Mouse (Mus musculus) monocyte, adult 5-6 weeks (primary cell): Measurements from ENCODE around the gene Nucb1. TPM values are rescaled to one million over a fixed set of nuclear protein-coding genes. Genes with fewer than 3 reads are reported as not detected.
A peak's percentile ranks its signal among the peaks of the same experiment; 100 is the strongest.
"Not testable (repeated sequence)": the region's sequence is repeated elsewhere in the genome, so short reads cannot be mapped to it uniquely, and the experiment has no call there.

Source experiments
- ATAC-seq: fragments of 153-309, 156-312 bp; replicated peaks from 2 replicates; pipeline ENCODE4 v1.8.0; 2017; ENCODE audit warnings: mild to moderate bottlenecking; ENCODE audit not compliant: low TSS enrichment, insufficient number of reproducible peaks, severe bottlenecking, poor library complexity, low FRiP score
- total RNA-seq: library from RNA; stranded (forward); fragments of 200-1000, 200-491, 200-594 nt; gene quantifications from 3 replicates; pipeline ENCODE4 v1.2.3, GENCODE M21; 2017

Gene Nucb1
- total RNA-seq, 1 experiment from 2014 or later = 142 TPM

GRCm38 (mm10) chr7:45526474-45527120 lies 16.4 kb upstream of the Nucb1 start:
- ATAC-seq = no peak

DNA sequence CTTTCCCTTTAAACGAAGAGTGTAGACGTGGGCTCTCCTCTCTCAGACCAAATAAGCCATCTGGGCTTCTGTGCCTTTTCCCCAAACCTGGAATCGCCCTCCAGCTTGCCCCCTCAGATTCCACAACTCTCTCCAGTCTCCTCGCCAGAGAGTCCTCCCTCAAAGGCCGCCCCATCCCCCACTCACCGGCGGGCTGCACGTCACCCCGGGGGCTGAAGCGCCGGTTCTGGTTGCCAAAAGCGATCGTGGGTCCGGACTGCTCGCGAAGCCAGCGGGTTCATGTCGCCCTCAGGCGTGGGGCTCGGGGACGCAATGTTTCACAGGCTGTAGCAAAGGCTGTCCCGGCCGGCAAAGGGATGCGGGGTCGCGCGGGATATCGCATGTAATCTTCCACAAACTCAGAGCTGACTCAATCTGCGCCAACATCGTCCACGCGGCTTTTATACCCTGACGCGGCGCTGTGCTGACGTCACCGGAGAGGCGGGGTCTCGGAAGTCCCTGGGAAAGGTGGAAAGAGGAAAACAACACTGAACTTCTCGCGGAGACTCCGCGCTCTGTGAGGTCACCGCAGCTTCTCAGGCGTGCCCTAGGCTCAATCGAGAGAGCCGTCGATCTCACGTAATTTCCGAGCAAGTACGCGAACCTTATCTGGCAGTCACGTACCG lies 15.7 kb upstream of the Nucb1 start, which contains the start of the genes Ppp1r15a and Plekha4:
Gene Ppp1r15a (minus strand): TSS at position 460 of the 665 bp plus-strand sequence.
Gene Plekha4 (plus strand): TSS at position 522 of the 665 bp plus-strand sequence.
- ATAC-seq = peak; percentile 93

- no peak for ATAC-seq
These were observed 14.8 kb upstream of the Nucb1 start for GRCm38 (mm10) chr7:45524841-45525621.

GRCm38 (mm10) chr7:45523678-45524170 lies 13.5 kb upstream of the Nucb1 start:
- ATAC-seq = no peak

- no peak for ATAC-seq
These were observed 12.9 kb upstream of the Nucb1 start for GRCm38 (mm10) chr7:45522957-45523676.

- no peak for ATAC-seq
These were observed 12.1 kb upstream of the Nucb1 start for GRCm38 (mm10) chr7:45522194-45522752.

GRCm38 (mm10) chr7:45521728-45522184 lies 11.6 kb upstream of the Nucb1 start:
- ATAC-seq = peak; percentile 75

GRCm38 (mm10) chr7:45520605-45521004 lies 10.4 kb upstream of the Nucb1 start:
- no peak for ATAC-seq

DNA sequence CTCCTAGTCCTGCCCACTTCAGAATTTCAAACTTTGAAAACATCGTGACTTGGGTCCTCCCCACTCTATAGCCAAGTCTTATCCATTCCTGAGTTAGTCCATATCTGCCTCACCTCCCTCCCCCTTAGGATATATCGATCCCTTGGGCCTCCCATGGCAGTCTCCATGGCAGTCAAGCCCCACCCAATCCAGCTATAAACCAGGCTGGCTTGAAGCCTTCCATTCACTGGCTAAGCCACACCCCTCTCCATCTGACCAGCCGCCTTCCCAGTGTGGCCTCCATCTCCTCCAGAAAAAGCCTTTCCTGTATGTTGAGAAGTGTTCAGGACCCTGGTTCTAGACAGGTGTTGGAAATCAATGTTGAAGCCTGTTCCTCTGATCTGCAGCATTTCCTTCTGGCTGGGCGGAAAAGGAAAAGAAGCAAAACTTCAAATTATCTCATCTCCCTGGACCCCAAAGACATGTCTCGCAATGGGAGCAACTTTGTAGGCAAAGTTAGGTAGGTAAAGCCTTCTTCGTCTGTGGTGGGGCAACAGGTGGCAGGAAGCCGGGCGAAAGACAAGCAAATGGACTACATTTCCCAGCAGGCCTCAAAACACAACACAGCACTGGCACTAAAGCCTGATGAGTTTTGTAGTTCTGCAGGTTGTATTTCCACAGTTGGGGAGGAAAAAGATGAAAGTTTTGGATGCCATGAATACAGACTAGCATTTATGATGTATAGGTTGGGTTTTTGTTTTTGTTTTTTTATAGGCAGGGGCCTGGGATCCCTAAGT lies 9.3 kb upstream of the Nucb1 start:
- no peak for ATAC-seq

- ATAC-seq = no peak
These were observed 8.4 kb upstream of the Nucb1 start for GRCm38 (mm10) chr7:45518618-45519017.

- not testable (repeated sequence) for ATAC-seq
These were observed 6.6 kb upstream of the Nucb1 start for GRCm38 (mm10) chr7:45516846-45517245.

- no peak for ATAC-seq
These were observed 5.2 kb upstream of the Nucb1 start for GRCm38 (mm10) chr7:45515436-45515835.

GRCm38 (mm10) chr7:45514411-45514810 lies 4.2 kb upstream of the Nucb1 start:
- ATAC-seq = no peak

DNA sequence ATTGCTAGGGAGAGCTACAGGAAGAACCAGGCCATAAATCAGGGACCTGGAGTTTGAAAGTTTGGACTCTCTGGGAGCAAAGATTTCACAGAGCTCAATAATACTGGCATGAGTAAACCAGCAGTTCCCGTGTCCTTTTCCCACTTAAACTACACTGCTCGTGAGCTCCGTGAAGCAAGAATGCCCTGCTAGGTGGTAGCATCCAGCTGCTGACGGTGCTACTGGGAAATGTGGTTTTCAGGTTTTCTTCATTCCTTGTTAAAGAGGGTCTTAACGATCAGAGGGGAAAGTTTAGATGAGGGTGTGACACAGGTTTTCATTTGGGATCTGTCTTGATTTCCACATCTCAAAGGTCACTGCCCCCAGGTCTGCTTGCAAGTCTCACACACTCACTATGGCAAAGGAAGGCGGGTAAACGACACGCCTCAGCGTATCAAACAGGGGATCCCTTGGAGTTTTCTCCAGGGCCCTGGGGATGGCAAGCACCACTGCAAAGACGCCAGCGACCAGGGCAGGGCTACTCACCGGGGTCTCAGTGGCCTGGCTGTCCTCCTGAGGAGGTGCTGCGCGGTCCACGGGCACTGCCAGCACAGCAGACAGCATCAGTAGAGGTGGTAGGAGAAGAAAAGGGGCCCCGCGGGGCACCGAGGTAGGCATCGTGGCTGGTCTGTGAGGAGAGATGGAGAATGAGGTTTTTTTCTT lies 874 bp downstream of the Nucb1 start:
- no peak for ATAC-seq

DNA sequence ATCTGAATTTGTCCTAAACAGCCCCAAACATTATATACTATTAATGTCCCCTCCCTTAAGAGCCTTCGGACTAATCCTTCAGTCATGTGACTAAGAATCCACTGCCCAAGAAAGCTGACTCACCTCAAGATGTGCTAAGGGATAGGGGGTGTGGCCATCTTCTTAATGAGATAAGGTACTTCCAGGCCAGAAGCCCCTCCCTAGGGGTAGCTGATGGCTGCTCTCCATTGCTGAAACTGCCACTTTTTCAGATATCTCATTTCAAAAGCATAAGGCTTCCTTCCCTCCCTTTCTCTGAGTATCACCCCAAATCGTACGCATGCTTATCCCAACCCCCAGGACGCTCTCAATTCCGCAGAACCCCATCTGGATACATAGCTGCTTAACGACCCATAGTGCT lies 1.6 kb downstream of the Nucb1 start:
- ATAC-seq = no peak

- no peak for ATAC-seq
These were observed 2.6 kb downstream of the Nucb1 start for GRCm38 (mm10) chr7:45507583-45507982.

- ATAC-seq = no peak
These were observed 11.8 kb downstream of the Nucb1 start for GRCm38 (mm10) chr7:45498427-45498826.
